Mouse (Mus musculus) limb, embryonic 14.5 days (tissue): ENCODE results near the gene Xndc1. TPM values are rescaled to one million over a fixed set of nuclear protein-coding genes. Genes with fewer than 3 reads are reported as not detected.

ENCODE experiments used
- ATAC-seq: fragments of 200-750 bp; cut with Nextera tagmentation; 2 replicates; pipeline ENCODE4 v1.8.0; 2017; ENCODE audit warnings: low read depth, moderate number of reproducible peaks, moderate TSS enrichment; ENCODE audit not compliant: low FRiP score
- DNase-seq: peaks from one replicate; pipeline ENCODE4 v3.0.0-alpha.2; 2015; ENCODE audit warnings: low spot score
- H3K27ac ChIP-seq: fragments of 300-500 bp; sonication (generic); replicated peaks from 2 replicates; pipeline ENCODE4 v1.5.1; 2014; ENCODE audit warnings: low read depth, mild to moderate bottlenecking, low read length, moderate library complexity, mixed read lengths
- H3K27me3 ChIP-seq: fragments of 300-500 bp; sonication (generic); 2 replicates; pipeline ENCODE4 v1.6.1; 2014; ENCODE audit warnings: low read length, mixed read lengths; ENCODE audit not compliant: control insufficient read depth, insufficient read depth
- H3K36me3 ChIP-seq: fragments of 300-500 bp; sonication (generic); 2 replicates; pipeline ENCODE4 v1.6.1; 2014; ENCODE audit warnings: mild to moderate bottlenecking, low read length, moderate library complexity, mixed read lengths; ENCODE audit not compliant: control insufficient read depth, insufficient read depth
- H3K4me1 ChIP-seq: fragments of 300-500 bp; sonication (generic); 2 replicates; pipeline ENCODE4 v1.6.1; 2014; ENCODE audit warnings: antibody characterized with exemption, low read length, mixed read lengths; ENCODE audit not compliant: control insufficient read depth, insufficient read depth
- H3K4me2 ChIP-seq: fragments of 300-500 bp; sonication (generic); replicated peaks from 2 replicates; pipeline ENCODE4 v1.6.1; 2014; ENCODE audit warnings: low read depth, mild to moderate bottlenecking, low read length, moderate library complexity; ENCODE audit not compliant: severe bottlenecking
- H3K4me3 ChIP-seq: fragments of 300-500 bp; sonication (generic); replicated peaks from 2 replicates; pipeline ENCODE4 v1.5.1; 2014; ENCODE audit warnings: low read length
- H3K9ac ChIP-seq: fragments of 300-500 bp; sonication (generic); 2 replicates; pipeline ENCODE4 v1.6.1; 2014; ENCODE audit warnings: mild to moderate bottlenecking, low read depth, low read length, moderate library complexity; ENCODE audit not compliant: severe bottlenecking
- H3K9me3 ChIP-seq: fragments of 300-500 bp; sonication (generic); 2 replicates; pipeline ENCODE4 v1.6.1; 2016; ENCODE audit warnings: low read length; ENCODE audit not compliant: control insufficient read depth
- POLR2A ChIP-seq: fragments of 200-500 bp; IDR thresholded peaks from 2 replicates; pipeline ENCODE4 v1.8.0; 2012; ENCODE audit warnings: inconsistent platforms, mild to moderate bottlenecking, moderate library complexity, borderline replicate concordance; ENCODE audit not compliant: insufficient read depth, insufficient read length; ENCODE audit errors: extremely low read depth
- WGBS: fragments of 180-500 bp; shearing (Covaris S2); extraction: QIAGEN DNeasy Blood & Tissue Kit; methylation state at CpG from one replicate; pipeline ENCODE4 v1.1.7; 2014; 5-methylcytosine and 5-hydroxymethylcytosine counted together
- polyA plus RNA-seq, 2 experiments: library from polyadenylated mRNA; depleted of rRNA in 1 of 2; stranded (reverse) in 1 of 2; unstranded in 1 of 2; fragments of >200 nt; fragmentation: Nextera tagmentation in 1 of 2; extraction: Ambion mirVana in 1 of 2; gene quantifications; 2 replicates each; pipeline versions ENCODE4 v1.2.1 to v1.2.3; 2012 to 2014

The Xndc1 gene
- polyA plus RNA-seq (2012; rRNA removed) (65.1 and 77.5 TPM in 2 replicates), polyA plus RNA-seq (2014; fragmentation: Nextera tagmentation; extraction: Ambion mirVana) (21.4 and 22.9 TPM in 2 replicates)

DNA sequence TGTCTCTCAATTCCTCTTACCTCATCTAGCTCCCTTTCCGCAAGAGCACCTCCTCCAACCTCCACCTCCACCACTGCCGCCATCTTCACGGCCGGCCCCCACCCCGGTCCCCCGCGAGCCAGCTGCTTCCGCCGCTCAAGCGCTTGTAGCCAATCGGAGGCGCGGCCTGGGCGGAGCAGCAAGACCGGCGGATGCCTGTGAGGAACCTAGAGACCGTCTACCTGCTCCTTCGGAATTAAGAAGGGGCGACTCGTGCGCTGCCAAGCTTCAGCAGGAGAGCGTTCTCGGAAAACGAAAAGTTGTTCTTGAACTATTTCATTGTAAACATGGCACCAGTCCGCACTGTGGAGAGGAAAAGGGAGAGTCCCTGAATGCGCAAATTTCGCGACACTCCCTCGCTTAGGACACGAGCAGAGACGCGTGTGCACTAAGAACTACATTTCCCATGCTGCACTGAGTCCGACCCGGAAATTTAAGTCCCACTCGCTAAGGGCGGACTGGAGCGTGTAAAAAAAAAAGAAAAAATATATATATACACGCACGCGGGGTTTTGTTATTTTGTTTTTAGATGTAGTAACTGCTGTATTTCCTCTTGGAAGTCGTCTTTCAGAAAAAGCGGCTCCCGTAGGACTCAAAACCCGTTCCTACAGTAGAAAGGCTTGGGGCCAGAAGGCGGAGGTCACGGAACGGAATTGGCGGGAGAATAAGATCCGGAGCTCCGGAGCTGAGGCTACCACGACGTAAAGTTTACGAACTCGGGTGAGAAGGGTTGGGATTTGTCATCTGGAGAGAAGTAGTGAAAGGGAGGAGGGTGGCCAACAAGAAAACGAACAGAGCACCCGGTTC is at the start of gene Xndc1, which contains the start of the genes Rnf121 and Xntrpc:
Gene Xndc1 (plus strand): TSS at position 466 of the 846 bp plus-strand sequence.
Gene Rnf121 (minus strand): TSS at position 424 of the 846 bp plus-strand sequence.
Gene Xntrpc (plus strand): TSS at position 668 of the 846 bp plus-strand sequence.
- under 1% methylated on average over 56 of the region's 56 CpGs for WGBS
- Histone ChIP-seq H3K27me3 (no peaks in the 10 kb centered on the region), H3K27ac (peak within 1 kb of the TSS; percentile 85), H3K4me2 (peak within 1 kb of the TSS; percentile 74), H3K4me3 (peak within 1 kb of the TSS; percentile 75), H3K9me3 (no peaks in the 10 kb centered on the region), H3K36me3 (peaks cover 2% of the 10 kb centered on the region; the same call in 1 of the 2 replicates), H3K9ac (peak within 1 kb of the TSS; percentile 72), H3K4me1 (peaks cover 14% of the 10 kb centered on the region)
- DNase-seq (peak; percentile 94), ATAC-seq (peak; percentile 99)
- peak; percentile 89; the same call in 1 of the 2 replicates for TF ChIP-seq POLR2A

DNA sequence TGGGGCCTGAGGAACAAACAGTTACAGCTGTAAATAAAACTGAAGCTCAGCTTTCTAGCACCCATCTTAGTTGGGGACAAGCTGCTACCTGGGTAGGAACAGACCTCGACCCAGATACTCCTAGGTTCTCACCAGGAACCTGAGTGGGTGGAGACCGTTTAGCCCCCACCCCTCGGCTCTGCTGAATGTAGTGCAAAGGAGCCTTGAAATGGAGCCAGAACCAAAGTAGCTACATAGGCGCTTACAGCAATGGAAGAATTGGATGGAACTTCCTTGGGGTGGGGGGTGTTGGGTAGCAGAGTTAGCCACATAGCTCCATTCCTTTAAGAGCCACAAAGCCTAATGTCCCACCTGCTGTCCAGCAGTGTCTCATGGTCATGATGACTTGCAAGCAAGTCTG is 48.4 kb upstream of the Xndc1 start:
- WGBS = 84% methylated on average over 4 of the region's 4 CpGs
- Histone ChIP-seq H3K9ac (no peak overlapping the region), H3K9me3 (no peaks in the 10 kb centered on the region), H3K4me2 (no peak overlapping the region), H3K4me1 (no peaks in the 10 kb centered on the region), H3K27ac (no peak overlapping the region), H3K4me3 (no peak overlapping the region), H3K36me3 (peaks cover 89% of the 10 kb centered on the region), H3K27me3 (no peaks in the 10 kb centered on the region)
- no peak for TF ChIP-seq POLR2A
- DNase-seq (no peak), ATAC-seq (no peak)

DNA sequence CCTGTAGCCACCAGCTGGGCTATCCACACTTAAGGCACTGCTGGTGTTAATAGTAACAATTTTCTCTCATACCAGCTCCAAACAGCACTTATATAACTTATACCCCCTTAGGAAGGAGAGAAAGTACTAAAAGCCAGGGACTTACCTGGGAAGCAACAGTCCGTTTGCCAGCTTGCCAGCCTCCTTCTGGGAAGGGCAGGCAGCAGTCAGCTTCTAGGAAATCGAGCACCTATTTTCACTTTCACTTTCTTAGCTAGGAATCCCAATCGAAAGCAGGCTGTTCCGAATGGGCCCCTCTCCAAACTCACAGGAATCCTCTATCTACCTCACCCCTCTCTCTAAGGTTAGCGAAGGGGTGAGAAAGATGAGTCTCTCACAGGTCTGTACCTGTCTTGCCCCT is 47.9 kb upstream of the Xndc1 start:
- H3K4me3 ChIP-seq = no peak overlapping the region
- TF ChIP-seq POLR2A = no peak
- no peaks in the 10 kb centered on the region for H3K9me3 ChIP-seq
- ATAC-seq = no peak
- H3K27me3 ChIP-seq = no peaks in the 10 kb centered on the region
- no peak overlapping the region for H3K27ac ChIP-seq
- DNase-seq = no peak
- no peaks in the 10 kb centered on the region for H3K4me1 ChIP-seq
- H3K36me3 ChIP-seq = peaks cover 89% of the 10 kb centered on the region
- H3K9ac ChIP-seq = no peak overlapping the region
- H3K4me2 ChIP-seq = no peak overlapping the region
- WGBS = 71% methylated on average over 5 of the region's 5 CpGs

DNA sequence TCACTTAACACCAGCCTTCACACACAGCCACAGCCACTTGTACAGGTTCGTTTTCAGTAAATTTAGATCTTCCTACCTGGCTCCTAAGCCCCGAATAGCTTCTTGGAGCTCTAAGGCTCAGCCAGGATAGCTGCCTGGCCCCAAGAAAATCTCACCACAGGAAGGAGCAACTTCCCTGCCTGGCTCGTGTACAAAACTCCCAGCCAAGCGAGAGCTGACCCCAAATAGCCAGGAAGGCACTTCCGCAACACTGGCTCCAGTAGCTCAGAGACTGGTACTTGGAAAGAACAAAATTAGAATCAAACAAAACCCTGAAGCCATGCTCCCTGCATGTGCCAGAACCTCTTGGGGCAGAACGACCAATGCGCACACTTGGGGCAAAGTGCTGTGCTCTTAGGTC is 47.3 kb upstream of the Xndc1 start:
- Histone ChIP-seq H3K9ac (no peak overlapping the region), H3K36me3 (peaks cover 88% of the 10 kb centered on the region)
- WGBS = 80% methylated on average over 7 of the region's 7 CpGs

DNA sequence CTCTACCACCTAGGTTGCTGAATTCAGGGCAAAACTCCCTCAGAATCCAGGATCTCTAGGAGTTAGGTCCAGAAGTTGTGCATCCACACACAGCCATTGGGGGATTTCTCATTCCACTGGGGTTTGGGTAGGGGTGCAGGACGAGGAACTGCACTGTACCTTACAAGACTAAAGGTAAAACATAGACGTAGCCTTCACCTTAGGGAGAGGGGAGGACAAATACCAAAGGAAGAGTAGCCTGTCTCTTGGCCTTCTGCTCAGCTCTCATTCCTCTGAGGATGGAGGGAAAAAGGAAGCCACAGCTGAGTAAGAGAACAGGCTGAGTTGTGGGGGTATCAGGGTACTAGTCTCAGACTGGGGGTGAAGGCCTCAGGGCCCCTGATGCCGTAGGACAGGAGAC is 46.7 kb upstream of the Xndc1 start, which contains the start of gene Il18bp:
Gene Il18bp (minus strand): TSS at position 101 of the 400 bp plus-strand sequence.
- 85% methylated on average over 3 of the region's 3 CpGs for WGBS
- no peak for ATAC-seq
- DNase-seq = no peak
- Histone ChIP-seq H3K9me3 (no peaks in the 10 kb centered on the region), H3K36me3 (peaks cover 88% of the 10 kb centered on the region), H3K27me3 (no peaks in the 10 kb centered on the region), H3K4me1 (no peaks in the 10 kb centered on the region), H3K27ac (no peak within 1 kb of the TSS), H3K4me2 (no peak within 1 kb of the TSS), H3K4me3 (no peak within 1 kb of the TSS), H3K9ac (no peak within 1 kb of the TSS)
- no peak for TF ChIP-seq POLR2A

More for the DNA sequence above, 47.3 kb upstream of the Xndc1 start:
- Histone ChIP-seq H3K4me3 (no peak overlapping the region), H3K9me3 (no peaks in the 10 kb centered on the region), H3K27ac (no peak overlapping the region), H3K27me3 (no peaks in the 10 kb centered on the region), H3K4me1 (no peaks in the 10 kb centered on the region), H3K4me2 (no peak overlapping the region)
- DNase-seq (no peak), ATAC-seq (no peak)
- no peak for TF ChIP-seq POLR2A
